Mouse (Mus musculus) naive thymus-derived CD4-positive, alpha-beta T cell, adult 2 months (primary cell): ENCODE data around the gene Art3.

Experiments
- DNase-seq: peaks from one replicate; pipeline ENCODE4 v3.0.0-alpha.2; 2011; ENCODE audit warnings: low read depth

Art3 gene

DNA sequence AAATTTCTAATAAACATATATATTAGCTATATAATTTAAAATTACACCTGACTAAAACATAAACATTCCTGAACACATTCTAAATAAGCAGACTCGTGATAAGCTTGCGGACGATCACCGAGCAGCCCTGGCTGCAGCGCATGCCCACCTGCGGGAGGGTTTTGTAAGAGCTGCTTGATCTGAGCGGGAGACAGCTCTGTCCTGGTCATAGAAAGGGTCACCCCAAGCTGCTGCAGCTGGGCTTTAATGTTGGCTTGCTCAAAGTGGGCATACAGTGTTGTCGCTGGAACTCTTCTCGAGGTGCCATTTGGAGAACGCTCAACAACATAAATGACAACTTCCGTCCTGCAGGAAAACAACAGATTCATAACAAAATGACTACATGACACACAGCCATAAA lies 92.5 kb downstream of the Art3 start:
- no peak for DNase-seq

DNA sequence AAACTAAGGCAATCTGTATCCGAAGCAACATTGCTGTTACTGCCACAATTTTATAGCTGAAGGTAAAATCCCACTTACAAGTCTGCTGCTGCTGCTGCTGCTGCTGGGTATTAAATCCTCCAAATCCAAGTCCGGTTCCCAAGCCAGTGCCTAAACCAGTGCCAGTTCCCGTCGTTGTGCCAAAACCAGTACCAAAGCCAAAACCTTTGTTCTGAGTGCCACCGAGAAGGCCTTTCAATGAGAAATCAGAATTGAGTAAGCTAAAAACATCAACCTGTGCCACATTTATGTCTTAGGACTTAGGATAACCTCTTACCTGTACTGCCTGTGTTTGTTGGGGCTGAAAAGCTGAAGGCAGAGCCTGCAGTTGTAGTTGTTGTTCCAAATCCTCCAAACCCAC lies 99.1 kb downstream of the Art3 start:
- no peak for DNase-seq

DNA sequence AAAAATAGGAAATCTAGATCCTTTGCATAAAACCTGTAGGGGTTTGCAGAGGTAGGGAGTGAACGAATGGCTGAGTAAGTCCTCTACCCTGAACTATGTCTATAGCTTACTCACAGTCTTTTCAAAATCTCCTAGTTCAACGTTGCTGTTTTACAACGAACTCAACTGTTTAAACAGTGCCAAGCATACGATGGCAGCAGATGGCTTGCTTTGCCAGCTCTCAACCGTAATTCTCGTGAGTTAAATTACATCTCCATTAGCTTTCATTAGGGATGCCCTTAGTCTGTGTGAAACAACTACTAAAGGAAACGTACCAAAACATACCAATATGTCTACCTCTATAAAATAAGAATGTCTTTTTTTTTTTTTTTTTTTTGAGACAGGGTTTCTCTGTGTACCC lies 100.0 kb downstream of the Art3 start:
- DNase-seq, result no peak

DNA sequence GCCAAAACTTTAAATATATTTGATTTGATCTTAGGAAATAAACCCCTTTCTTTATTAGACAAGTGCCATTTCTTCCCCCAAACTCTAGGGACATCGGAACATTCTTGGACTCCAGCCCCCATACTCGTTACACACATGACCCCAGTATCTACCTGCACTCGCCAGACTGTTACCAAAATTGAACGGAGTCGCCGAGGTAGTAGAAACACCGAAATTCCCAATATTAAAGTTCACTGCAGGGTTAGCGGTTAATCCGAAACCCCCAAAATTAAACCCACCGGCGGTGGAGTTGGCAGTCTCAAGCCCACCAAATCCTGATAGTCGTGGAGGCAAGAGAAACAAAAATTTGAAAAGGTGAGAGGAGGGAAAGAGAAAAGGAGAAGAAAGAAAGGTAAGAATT lies 102.4 kb downstream of the Art3 start:
- no peak for DNase-seq

DNA sequence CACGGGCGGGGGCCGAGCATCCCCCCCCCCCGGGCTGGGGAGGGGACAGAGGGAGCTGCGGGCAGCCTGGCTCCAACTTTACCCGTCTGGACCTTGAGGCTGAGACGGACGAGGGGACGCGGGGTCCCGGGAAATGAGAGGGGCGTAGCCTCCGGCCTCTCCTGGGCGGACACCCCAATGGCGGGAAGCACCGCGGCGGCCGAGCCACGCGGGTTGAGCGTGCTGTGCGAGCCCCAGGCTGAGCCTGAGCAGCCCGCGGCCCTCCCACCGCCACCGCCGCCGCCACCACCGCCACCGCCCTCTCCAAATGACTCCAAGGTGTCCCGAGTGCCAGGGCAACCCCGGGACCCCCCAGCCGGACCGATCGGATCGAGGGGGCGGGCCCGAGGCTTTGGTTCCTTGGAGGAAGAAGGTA lies 103.0 kb downstream of the Art3 start:
- DNase-seq, result no peak

DNA sequence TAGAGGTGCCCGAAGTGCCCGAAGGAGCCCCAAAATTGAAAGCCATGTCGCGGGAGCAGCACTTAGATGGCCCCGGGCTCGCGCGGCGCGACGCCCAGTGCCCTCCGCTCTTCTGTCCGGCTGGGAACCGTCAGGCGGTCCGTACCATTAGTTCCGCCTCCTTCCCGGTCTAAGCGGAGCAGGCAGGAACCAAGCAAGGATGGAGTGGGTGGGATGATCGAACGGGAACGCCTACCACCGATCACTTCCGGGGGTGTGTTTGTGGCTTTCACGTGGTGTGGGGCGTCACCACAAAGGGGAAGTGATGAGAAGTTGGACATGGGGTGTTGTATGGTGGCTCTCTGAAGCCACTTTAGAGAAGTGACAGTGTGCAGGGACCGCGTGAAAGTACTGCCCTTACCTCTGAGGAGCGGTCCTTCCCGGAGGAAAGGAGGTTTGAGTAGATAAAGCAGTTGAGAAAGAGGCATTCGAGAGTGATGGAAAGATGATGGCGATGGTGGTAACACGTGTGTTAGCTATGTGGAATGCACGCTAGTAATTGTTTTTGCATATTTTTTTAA lies 103.5 kb downstream of the Art3 start, which contains the start of gene Nup54:
Gene Nup54, minus strand, starts transcription at position 195 of the 560 bp plus-strand sequence.
- peak; percentile 97 for DNase-seq

DNA sequence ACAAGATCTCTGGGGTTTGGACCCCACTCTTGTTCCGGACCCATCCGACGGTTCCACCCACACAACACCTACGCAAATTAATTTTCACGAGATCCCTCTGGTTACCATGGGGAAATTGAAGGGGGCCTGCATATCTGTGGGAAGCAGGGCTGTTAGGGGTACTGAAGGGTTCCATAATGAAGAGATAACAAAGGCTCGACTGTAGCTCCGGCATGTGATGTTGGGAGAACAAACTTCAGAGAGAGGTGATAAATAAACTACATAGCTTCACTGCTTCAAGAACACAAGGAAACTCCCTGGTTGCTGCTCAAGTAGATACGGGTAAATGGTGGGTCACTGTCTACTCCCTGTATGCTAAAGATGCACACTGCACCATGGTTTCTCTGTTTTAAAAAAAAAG lies 106.9 kb downstream of the Art3 start:
- DNase-seq, result no peak

DNA sequence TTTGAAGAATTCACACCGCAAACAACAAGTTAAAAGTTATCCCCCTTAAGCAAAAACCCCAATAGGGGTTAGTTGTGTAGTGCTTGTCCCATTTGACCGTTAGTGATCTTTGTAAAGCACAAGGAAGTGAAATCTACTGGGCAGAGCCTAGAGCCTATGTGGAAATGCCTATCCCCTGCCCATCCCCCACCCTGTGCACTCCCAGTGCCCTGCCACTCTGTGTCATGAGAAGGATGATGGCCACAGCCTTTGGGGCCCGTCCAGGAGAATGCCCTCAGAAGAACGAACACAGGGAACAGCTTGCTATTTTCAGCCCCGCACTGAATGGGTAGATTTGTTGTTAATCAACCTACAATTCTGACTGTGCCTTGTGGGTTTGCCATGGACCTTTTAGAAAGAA lies 109.9 kb downstream of the Art3 start:
- DNase-seq, result no peak

DNA sequence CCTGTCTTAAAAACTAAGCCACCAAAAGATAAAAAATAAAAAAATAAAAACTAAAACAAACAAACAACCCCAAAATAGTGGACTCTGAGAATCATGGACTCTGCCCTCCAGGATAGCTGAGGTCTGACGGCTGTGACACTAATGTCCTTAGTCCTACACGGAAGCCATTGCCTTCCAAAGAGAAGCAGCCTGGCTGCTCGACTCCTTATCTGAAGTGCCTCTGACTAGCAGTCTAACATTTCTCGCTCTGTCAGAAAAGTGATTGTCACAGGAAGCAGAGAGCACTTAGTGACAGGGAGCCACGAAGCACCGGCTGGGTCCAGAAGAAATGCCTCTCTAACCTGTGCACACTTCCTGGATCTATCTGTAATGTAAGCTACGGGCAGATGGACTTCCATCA lies 111.3 kb downstream of the Art3 start:
- DNase-seq, result no peak

DNA sequence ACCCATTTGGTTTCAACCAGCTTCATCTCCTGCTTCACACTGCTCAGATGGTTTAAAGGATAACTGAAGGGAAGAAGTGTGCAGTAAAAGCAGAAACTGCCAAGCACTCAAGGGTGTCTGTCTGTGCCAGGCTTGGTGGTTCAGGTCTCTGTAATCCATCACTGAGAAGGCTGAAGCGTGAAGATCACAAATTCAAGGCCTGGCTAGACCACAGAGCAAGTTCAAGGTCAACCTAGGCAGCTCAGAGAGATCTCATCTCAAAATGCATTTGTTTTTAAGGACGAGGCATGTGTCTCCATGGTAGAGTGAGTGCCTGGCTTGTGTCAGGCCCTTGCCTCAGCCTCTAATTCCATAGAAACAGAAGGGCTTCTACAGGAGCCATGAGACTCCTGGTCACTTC lies 113.4 kb downstream of the Art3 start:
- no peak for DNase-seq

DNA sequence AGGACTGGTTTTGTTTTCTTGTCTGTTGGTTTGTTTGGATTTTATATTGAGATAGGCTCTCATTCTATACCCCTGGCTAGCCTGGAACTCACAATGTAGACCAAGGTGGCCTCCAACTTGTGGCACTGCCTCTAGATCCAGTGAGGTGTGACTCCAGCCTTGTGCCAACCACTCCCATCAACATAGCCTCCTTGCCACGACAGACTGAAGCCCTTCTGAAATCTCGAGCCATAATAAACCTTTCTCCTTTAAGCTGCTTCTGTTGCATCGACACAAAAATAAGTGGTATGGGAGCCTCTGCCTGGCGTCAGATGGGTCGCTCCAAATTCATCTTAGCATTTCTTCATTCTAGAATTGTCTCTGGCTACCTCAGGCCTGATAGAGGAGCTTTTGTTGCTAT lies 115.1 kb downstream of the Art3 start:
- no peak for DNase-seq

DNA sequence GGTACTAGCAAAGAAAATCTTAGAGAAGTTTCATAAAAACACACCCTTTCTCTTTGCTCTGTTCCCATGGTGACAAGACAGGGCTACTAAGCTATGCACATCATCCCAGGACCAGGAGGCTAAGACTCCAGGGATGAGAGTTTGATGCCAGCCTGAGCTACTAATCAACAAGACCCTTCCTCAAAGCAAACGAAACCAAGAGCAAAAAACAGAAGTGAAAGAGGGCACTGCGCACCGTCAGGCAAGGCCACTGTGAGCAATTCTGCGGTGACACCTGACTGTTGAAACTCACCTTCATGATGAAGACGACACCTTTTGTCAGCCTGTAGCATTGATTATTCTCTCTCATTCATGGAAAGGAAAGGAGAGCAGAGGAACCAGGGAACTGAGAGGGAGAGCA lies 121.2 kb downstream of the Art3 start:
- no peak for DNase-seq

DNA sequence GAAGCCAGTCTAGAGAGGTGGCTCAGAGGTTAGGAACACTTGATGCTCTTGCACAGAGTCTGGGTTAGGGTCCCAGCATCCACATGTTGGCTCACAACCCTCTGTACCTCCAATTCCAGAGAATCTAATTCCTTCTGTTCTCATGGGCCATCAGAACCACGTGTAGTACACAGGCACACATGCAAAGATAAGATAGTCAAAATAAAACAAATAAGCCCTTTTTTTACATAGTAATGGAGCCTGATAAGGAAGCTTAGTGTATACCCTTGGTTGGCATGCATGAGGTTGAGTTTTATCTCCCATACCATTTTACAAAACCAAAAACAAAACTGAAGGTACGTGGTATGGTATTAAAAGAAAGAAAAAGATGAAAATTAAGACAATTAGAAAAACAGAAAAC lies 125.8 kb downstream of the Art3 start:
- DNase-seq, result no peak

DNA sequence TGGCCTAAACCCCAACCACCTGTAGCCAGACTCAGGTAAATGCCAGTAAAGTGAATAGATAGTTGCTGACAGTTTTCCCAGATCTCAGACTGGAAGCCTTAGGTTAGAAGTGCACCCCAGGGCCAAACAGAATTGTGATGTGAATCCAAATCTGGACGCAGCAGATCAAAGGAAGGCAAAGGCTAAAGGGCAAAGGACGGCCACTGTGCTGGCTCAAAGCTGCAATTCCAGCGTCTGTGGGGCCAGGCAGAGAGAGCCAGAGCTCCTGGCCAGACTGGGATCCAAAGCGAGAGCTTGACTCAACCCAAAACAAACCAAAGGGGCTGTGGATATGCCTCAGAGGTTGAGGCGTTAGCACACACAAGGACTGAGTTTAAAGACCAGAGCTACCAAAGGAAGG lies 127.1 kb downstream of the Art3 start:
- DNase-seq, result no peak

DNA sequence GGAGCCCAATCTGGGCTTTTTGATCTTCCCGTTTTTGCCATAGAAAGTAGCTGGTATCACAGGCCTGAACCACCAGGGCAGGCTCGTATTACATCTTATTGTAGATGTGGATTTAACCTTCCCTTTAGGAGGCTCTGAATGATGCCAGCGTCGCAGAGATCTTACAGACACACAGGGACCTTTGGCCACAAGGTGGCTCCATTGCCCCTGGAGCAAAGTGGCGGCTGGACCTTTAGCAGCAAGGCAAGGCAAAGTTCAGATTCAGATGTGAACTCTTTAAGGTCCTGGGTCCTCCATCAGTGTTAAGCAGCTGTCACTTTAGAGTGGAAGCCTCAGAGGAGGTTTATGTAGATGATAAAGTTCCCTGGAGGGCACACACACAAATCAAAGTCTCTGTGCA lies 129.7 kb downstream of the Art3 start:
- DNase-seq, result peak; percentile 78
